Mouse (Mus musculus) naive thymus-derived CD4-positive, alpha-beta T cell, adult 2 months (primary cell): ENCODE measurements around the gene Ager.
A peak's percentile ranks its signal among the peaks of the same experiment; 100 is the strongest.

Experiments used
- DNase-seq: peaks from one replicate; pipeline ENCODE4 v3.0.0-alpha.2; 2011; ENCODE audit warnings: low read depth

The Ager gene

GRCm38 (mm10) chr17:34605609-34606008, 7.9 kb downstream of the Ager start:
- peak; percentile 94 for DNase-seq

- peak; percentile 49 for DNase-seq
Observed at GRCm38 (mm10) chr17:34606186-34607039, 8.8 kb downstream of the Ager start.

DNA sequence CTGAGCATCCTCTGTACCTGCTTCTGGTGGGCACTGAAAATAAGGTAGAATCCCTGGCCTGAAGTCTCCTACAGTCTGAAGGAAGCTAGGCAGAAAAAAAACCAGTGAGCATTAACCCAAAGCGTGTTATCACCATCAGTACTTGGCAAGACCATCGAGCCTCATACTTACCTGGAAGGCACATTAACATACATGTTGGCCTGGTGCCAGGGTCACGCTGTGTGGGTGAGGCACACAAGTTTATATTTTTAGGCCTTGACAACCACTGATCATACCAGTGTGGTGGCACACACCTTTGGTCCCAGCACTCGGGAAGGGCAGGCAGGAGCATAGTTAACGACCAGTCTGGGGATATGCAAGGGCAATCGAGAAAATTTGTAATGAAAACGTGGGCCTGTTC, 10.3 kb downstream of the Ager start:
- no peak for DNase-seq

DNA sequence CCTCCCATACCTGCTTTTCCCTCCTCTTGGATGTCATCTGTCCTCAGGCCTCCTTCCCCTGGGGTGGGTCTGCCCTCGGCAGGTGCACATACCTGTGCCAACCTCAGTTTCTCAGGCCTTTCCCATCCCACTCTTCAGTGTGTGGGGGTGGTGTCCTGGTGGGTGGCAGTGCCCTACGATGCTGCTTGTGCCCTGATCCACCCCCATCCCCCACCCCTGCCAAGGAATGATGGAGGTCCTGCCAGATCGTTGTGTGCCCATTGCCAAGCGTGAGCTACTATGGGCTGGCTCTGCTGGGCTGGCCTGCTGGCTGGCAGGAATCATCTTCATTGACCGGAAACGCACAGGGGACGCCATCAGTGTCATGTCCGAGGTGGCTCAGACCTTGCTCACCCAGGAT, 13.4 kb downstream of the Ager start:
- no peak for DNase-seq

DNA sequence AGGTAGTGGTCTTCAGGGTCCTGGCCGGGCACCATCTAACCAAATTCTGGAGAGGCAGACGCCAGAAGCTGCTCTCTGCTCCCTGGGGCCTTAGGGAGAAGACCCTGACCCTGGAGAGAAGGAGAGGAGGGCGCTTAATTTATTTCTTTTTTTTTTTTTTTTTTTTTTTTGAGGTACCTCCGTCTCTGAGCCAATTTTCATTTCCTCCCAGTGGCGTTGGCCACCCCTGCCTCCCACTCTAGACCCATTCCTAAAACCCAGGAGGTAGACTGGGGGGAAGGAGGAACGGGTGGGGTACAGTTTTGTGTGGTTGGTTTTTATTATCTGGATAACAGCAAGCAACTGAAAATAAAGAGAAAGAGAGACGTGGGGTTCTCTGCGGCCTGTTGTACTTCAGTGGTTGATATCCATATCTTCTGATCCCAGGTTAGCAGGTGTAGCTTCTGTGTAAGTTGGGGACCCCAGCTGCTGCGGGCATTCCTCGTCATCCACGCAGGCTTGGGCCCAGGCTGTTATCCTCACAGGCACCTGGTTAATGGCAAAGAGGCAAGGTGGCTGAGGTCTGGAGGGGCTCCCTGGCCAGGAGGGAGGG, 15.5 kb downstream of the Ager start:
- no peak for DNase-seq

GRCm38 (mm10) chr17:34613830-34614229, 16.2 kb downstream of the Ager start:
- DNase-seq: no peak

- no peak for DNase-seq
Observed at GRCm38 (mm10) chr17:34615871-34616270, 18.2 kb downstream of the Ager start, which contains the start of gene Egfl8. Egfl8 (minus strand) TSS chr17:34615971.

DNA sequence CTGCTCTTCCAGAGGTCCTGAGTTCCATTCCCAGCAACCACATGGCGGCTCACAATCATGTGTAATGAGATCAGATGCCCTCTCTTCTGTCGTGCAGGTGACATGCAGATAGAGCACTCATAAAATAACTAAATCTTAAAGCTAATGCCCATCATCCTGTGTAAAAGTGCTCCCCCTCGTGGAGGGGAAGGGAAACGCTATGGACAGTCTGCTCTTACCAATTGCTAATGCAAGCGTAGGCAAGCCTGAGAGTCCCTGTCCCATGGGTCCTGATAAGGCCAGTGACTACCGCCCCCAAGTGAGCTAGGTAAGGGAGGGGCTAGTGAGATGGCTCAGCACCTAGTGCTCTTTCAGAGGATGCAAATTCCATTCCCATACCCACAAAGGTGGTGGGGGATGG, 21.3 kb downstream of the Ager start:
- peak; percentile 90 for DNase-seq

DNA sequence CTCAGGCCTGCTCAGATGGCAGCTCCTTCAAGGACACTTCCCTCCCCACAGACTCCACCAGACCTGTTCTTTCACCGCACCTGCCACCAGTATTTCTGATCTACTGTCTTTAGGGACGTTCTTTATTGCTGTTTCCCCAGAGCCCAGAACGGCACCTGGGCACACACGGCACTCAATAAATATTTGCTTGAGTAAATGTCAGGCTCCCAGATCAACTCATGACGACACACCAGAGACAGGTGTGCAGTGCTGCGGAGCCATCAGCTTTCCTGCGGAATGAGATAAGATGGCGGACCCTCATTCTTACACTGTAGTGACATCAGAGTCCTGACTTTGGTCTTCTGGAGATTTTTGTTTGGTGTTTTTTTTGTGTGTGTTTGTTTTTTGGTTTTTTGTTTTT, 23.3 kb downstream of the Ager start:
- DNase-seq: no peak

DNA sequence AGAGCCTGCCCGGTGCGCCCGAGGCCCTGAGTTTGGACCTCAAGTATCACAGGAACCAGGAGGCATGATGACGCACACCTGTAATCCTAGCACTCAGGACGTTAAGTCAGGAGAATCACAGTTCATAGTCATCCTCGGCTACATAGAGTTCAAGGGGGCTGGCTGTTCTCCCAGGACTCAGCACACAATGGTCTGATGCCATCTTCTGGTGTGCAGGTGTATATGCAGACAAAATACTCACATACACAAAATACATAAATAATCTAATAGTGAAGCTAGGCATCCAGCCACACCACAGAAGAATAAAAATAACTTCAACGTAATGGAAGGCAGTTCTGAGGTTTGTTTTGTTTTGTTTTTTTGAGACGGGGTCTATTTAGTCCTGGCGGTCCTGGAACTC, 25.5 kb downstream of the Ager start:
- DNase-seq: no peak

DNA sequence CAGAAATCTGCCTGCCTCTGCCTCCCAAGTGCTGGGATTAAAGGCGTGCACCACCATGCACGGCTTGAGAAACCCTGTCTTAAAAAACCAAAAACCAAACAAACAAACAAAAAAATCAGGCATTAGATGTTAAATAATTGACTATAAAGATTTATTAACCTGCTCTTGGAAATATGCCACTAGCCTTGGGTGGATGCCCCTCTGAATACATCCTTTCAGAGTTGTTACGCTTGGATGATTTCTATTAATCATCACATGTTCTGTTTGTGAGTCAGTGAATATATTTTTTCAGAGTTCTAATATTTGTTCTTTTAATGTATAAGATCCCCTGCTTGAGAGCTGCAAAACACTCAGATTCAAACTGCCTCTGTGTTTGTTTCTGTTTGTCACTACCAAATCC, 27.3 kb downstream of the Ager start:
- no peak for DNase-seq

- DNase-seq: no peak
Observed at GRCm38 (mm10) chr17:34626062-34626772, 28.6 kb downstream of the Ager start.

DNA sequence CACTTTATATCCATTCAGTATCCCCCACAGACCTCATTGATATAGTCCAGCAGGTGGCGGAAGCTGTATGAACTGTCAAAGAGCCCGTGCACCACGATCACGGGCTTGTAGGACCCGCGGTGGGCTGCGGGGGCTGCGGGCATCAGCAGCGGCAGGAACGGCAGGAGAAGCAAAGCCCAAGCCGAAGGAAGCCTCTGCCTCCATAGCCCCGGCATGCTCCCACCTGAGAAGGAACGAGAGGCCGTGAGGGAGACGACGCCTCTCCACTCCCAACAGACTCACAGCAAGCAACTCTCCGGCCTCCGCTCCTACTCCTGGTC, 29.1 kb downstream of the Ager start:
- peak; percentile 63 for DNase-seq

DNA sequence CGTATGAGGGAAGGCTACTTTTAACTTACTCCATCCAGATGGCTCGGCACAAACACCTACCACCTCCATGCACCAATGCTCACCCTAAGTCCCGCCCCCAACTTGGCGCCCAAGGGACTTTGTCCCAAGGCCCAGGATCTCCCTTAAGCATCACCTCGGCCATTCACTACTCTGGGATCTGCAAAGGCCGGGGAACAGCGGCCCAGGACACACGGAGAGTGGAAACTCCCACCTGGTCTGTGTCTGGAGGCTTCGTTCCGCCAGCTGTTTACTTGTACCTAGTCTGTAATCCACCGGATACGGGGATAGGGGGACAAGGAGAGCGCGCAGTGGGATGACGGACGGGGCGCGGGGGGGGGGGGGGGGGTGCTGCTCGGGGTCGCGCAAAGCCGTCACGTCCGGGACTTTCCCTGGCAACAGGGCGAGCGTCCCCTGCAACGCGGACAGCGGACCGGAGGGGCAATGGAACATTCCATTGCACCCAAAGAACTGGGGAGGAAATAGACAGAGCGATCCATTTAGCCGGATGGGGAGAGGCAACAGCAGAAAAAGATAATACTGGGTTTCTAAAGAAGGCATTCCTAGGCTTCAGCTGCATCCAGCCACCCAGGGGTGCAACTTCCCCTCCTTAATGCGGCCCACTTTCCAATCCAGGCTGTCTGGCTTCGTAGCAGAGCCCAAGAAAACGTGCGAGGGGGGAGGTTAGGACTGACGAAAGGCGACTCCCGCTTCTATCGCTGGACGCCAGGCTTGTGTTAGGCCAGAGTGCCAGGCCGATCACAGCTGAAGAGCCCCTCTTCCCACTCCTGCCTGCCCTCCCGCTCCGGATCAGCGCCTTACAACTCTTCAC, 29.7 kb downstream of the Ager start:
- DNase-seq: peak; percentile 84

GRCm38 (mm10) chr17:34627943-34628643, 30.4 kb downstream of the Ager start, which contains the start of gene Ppt2:
Ppt2 (minus strand) TSS chr17:34628510.
- peak; percentile 54 for DNase-seq

DNA sequence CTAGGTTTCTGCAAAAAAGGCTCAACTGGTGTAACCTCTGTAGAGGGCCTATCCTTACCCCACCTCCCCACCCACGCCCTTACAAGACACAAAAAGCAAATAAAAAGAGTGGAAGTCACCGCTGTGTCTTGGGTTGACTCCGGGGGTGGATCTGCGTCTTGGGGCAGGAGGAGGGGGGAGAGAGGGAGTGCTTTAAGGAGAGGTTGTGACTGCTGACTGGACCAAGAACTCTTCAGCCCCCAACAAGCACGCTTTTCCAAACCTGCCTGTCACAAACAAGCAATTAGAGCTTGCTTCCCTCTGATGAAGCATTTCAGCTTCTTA, 30.9 kb downstream of the Ager start:
- DNase-seq: no peak

DNA sequence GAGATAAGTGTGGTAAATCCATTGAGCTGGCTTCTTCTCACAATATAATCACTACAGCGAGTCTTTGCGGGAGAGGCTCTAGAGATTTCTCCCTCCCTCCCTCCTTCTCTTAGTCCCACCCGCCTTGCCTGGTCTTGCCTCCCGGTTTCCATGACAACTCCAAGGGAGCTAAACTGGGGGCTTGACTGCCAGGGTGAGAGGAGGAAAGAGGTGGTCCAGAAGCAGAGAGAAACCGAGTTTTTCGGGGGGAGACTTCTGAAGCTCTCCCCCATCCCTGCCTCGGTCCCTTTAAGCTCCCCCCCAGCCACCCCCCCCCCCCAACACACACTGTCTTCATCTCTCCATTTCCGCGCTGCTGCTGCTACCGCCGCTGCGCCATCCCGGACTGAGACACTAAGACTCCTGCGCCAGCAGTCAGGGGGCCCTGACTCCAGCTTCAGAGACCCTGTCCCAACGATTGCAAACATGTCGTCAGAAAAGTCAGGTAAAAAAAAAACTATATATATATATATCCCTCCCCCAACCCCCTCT, 31.6 kb downstream of the Ager start, which contains the start of gene Prrt1:
Gene Prrt1 (plus strand): TSS at position 313 of the 531 bp plus-strand sequence.
- DNase-seq: peak; percentile 39

DNA sequence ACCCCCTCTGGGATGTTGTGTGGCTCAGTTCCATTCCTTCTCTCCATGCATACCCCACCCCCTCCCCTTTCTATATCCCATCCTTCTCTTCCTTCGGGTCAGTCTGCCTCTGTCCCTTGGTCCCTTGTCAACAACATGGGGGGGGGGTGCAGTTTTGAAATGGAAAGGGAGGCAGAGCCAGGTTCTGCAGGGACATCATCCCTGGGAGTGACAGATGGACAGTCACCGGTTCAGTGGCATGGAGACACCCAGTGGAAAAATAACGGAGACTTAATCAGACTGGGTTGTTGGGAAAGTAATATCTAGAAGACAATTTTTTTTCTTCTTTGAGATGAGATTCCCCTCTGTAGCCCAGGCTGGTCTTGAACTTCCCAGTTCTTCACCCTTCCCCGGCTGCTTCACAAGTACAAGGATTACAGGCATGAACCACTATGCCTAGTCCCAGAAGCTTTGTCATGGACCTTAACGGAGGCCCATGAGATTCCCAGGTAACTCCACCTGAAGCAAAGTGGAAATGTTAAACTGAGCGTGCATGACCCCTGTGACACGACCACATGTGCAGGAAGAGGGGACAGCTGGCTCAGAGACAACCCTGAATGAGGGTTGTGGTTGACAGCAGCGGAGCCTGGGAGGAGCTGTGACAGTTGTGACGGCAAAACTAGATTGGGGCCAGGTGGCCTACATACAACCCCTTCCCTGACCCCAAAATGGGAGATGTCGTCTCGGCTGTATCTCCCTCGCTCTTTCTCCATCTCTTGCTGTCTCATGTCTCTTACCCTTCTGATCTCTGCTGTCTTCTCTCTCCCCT, 32.3 kb downstream of the Ager start:
- peak; percentile 71 for DNase-seq

GRCm38 (mm10) chr17:34630761-34631301, 33.2 kb downstream of the Ager start:
- peak; percentile 40 for DNase-seq

GRCm38 (mm10) chr17:34631647-34632046, 34.0 kb downstream of the Ager start:
- DNase-seq: no peak
